Mouse (Mus musculus): ENCODE results near the gene U2af1.

GRCm38 (mm10) chr17:31597957-31598356, 60.7 kb downstream of the U2af1 start:
- TF ChIP-seq CTCF (IDR thresholded peaks at IDR 0.05; ENCODE audit: low read depth, low read length), result no peak
- TF ChIP-seq GATA1 (IDR thresholded peaks at IDR 0.05; ENCODE audit: borderline replicate concordance, low read length), result no peak
- TF ChIP-seq TAL1 (conservative IDR thresholded peaks at IDR 0.05; ENCODE audit: low read depth, low read length), result no peak
- no peak for TF ChIP-seq POLR2AphosphoS5 (IDR thresholded peaks at IDR 0.05; ENCODE audit: insufficient replicate concordance, low read depth, low read length)
- no peak for TF ChIP-seq GATA2 (IDR thresholded peaks at IDR 0.05; ENCODE audit: borderline replicate concordance, low read depth, low read length)
